Mouse (Mus musculus) left cerebral cortex, postnatal 36 days (tissue): ENCODE measurements at regions not wholly inside any gene's neighbourhood (a gene's known extent, or its start where the extent isn't known, plus 50 kb on each side); places are given as distances from the start of the nearest gene placed in this dataset.

ENCODE experiments used
- DNase-seq, 2 experiments: peaks; one replicate each; pipeline ENCODE4 v3.0.0; 2021 to 2022; ENCODE audit warnings: low spot score in 2 of 2, mixed read lengths in 1 of 2
- intact Hi-C: fragments of 180-260 bp; cut with DNase I; formaldehyde crosslinking; loops from one replicate; pipeline ENCODE4 v1.15.1; 2025

DNA sequence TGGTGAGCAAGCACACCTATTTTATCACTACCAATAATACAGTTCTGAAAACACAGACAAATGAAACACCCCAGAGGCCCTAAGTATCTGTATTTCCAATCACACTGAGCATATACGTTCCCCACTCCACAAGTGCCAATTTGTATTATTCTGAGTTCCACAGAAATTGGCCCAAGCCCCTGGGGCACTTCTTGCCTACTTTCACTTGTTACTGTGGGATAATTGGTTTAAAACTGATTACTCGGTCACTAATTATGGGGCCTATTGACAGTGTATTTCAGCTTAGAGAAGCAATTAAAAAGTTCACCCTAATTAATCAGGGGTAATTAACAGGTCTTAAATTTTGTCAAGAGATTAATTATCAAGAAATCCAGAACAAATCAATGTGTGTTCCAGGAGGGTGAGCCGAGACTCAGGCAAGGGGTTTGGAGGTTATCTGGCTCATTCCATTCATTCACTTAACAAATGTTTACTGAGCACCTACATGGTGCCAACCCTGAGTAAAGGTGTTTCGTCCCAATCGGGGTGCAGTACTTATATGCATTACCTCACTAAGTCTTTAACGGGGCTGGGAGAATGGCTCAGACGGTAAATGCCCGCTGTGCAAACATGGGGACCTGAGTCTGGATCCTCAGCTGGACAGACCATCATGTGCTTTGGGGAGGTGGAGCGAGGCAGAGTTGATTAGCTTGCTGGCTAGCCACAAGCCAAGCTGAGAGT lies 56.1 kb upstream of the Hs3st2 start:
- intact Hi-C loops = no loop called here
- no peak for DNase-seq

DNA sequence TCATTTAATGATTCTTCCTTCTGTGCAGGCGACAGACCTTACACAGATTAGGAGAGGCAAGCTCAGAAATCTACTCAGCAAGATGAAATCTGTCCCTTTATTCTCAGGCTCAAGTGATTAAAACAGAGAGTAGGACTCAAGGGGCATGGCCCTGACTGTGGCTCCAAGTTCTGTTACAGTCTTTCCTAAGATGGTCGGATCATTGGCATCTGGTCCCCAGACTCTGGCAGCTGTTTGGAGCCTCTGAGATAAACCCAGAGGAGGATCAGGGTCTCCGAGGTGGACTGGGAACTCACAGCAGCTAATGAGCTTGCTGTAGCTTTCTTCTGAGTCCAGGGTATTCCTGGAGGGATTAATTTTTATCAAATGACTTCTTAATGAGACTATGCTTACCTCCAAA lies 51.7 kb upstream of the Hs3st2 start:
- intact Hi-C loops = no loop called here

More for the DNA sequence above, 51.7 kb upstream of the Hs3st2 start:
- no peak for DNase-seq
